Mouse (Mus musculus): Measurements from ENCODE around the gene Prkag2. TPM values are rescaled to one million over a fixed set of nuclear protein-coding genes. Genes with fewer than 3 reads are reported as not detected.

The Prkag2 gene
- polyA plus RNA-seq, 1 experiment from 2014 or later = 59.1 TPM

- DNase-seq (ENCODE audit: low spot score) (no peak), ATAC-seq (ENCODE audit: insufficient read depth, low FRiP score, low TSS enrichment) (no peak)
- no peak overlapping the region for H3K27ac ChIP-seq (ENCODE audit: low read depth, low read length)
- H3K9ac ChIP-seq (ENCODE audit: low read length) = no peak overlapping the region
- 85% methylated on average over 3 of the region's 3 CpGs for WGBS
- no peaks in the 10 kb centered on the region for H3K9me3 ChIP-seq (ENCODE audit: control insufficient read depth, low read length)
- H3K27me3 ChIP-seq (ENCODE audit: control insufficient read depth, insufficient read depth, low read length) = no peaks in the 10 kb centered on the region
- H3K4me2 ChIP-seq (ENCODE audit: low read depth) = no peak overlapping the region
- H3K36me3 ChIP-seq (ENCODE audit: control insufficient read depth, insufficient read depth, low read length) = no peaks in the 10 kb centered on the region
- no peaks in the 10 kb centered on the region for H3K4me1 ChIP-seq (ENCODE audit: control insufficient read depth, insufficient read depth, low read length)
- no peak overlapping the region for H3K4me3 ChIP-seq (ENCODE audit: low read depth, low read length)
Measured at GRCm38 (mm10) chr5:25046762-25047161, 53.7 kb downstream of the Prkag2 start.

GRCm38 (mm10) chr5:25044007-25044406, 56.4 kb downstream of the Prkag2 start:
- H3K4me3 ChIP-seq (ENCODE audit: low read depth, low read length) = no peak overlapping the region
- 85% methylated on average over 2 of the region's 2 CpGs for whole genome bisulfite sequencing
- no peak for DNase-seq (ENCODE audit: low spot score)
- no peak for ATAC-seq (ENCODE audit: insufficient read depth, low FRiP score, low TSS enrichment)
- no peak overlapping the region for H3K4me2 ChIP-seq (ENCODE audit: low read depth)
- no peak overlapping the region for H3K27ac ChIP-seq (ENCODE audit: low read depth, low read length)
- no peaks in the 10 kb centered on the region for H3K27me3 ChIP-seq (ENCODE audit: control insufficient read depth, insufficient read depth, low read length)
- H3K36me3 ChIP-seq (ENCODE audit: control insufficient read depth, insufficient read depth, low read length) = no peaks in the 10 kb centered on the region
- no peak overlapping the region for H3K9ac ChIP-seq (ENCODE audit: low read length)
- H3K4me1 ChIP-seq (ENCODE audit: control insufficient read depth, insufficient read depth, low read length) = no peaks in the 10 kb centered on the region
- H3K9me3 ChIP-seq (ENCODE audit: control insufficient read depth, low read length) = no peaks in the 10 kb centered on the region

GRCm38 (mm10) chr5:25041947-25042346, 58.5 kb downstream of the Prkag2 start:
- Histone ChIP-seq H3K27me3 (ENCODE audit: control insufficient read depth, insufficient read depth, low read length) (no peaks in the 10 kb centered on the region), H3K9ac (ENCODE audit: low read length) (no peak overlapping the region), H3K27ac (ENCODE audit: low read depth, low read length) (no peak overlapping the region), H3K9me3 (ENCODE audit: control insufficient read depth, low read length) (no peaks in the 10 kb centered on the region), H3K4me2 (ENCODE audit: low read depth) (no peak overlapping the region), H3K36me3 (ENCODE audit: control insufficient read depth, insufficient read depth, low read length) (no peaks in the 10 kb centered on the region), H3K4me3 (ENCODE audit: low read depth, low read length) (no peak overlapping the region), H3K4me1 (ENCODE audit: control insufficient read depth, insufficient read depth, low read length) (no peaks in the 10 kb centered on the region)
- 86% methylated on average over 1 of the region's 1 CpGs for WGBS
- ATAC-seq (ENCODE audit: insufficient read depth, low FRiP score, low TSS enrichment) (no peak), DNase-seq (ENCODE audit: low spot score) (no peak)

GRCm38 (mm10) chr5:25041307-25041706, 59.1 kb downstream of the Prkag2 start:
- Histone ChIP-seq H3K27ac (ENCODE audit: low read depth, low read length) (no peak overlapping the region), H3K4me1 (ENCODE audit: control insufficient read depth, insufficient read depth, low read length) (no peaks in the 10 kb centered on the region), H3K9me3 (ENCODE audit: control insufficient read depth, low read length) (no peaks in the 10 kb centered on the region), H3K4me3 (ENCODE audit: low read depth, low read length) (no peak overlapping the region), H3K9ac (ENCODE audit: low read length) (no peak overlapping the region), H3K27me3 (ENCODE audit: control insufficient read depth, insufficient read depth, low read length) (no peaks in the 10 kb centered on the region), H3K4me2 (ENCODE audit: low read depth) (no peak overlapping the region), H3K36me3 (ENCODE audit: control insufficient read depth, insufficient read depth, low read length) (no peaks in the 10 kb centered on the region)
- ATAC-seq (ENCODE audit: insufficient read depth, low FRiP score, low TSS enrichment) = no peak
- DNase-seq (ENCODE audit: low spot score) = no peak
- 46% methylated on average over 5 of the region's 5 CpGs for WGBS

- 79% methylated on average over 7 of the region's 7 CpGs for WGBS
- ATAC-seq (ENCODE audit: insufficient read depth, low FRiP score, low TSS enrichment) (no peak), DNase-seq (ENCODE audit: low spot score) (no peak)
- Histone ChIP-seq H3K36me3 (ENCODE audit: control insufficient read depth, insufficient read depth, low read length) (no peaks in the 10 kb centered on the region), H3K27ac (ENCODE audit: low read depth, low read length) (no peak overlapping the region), H3K4me2 (ENCODE audit: low read depth) (no peak overlapping the region), H3K9me3 (ENCODE audit: control insufficient read depth, low read length) (no peaks in the 10 kb centered on the region), H3K4me1 (ENCODE audit: control insufficient read depth, insufficient read depth, low read length) (no peaks in the 10 kb centered on the region), H3K9ac (ENCODE audit: low read length) (no peak overlapping the region), H3K27me3 (ENCODE audit: control insufficient read depth, insufficient read depth, low read length) (no peaks in the 10 kb centered on the region), H3K4me3 (ENCODE audit: low read depth, low read length) (no peak overlapping the region)
Measured at GRCm38 (mm10) chr5:25040903-25041302, 59.5 kb downstream of the Prkag2 start.

GRCm38 (mm10) chr5:25038827-25039226, 61.6 kb downstream of the Prkag2 start:
- Histone ChIP-seq H3K27ac (ENCODE audit: low read depth, low read length) (no peak overlapping the region), H3K4me3 (ENCODE audit: low read depth, low read length) (no peak overlapping the region), H3K9ac (ENCODE audit: low read length) (no peak overlapping the region), H3K27me3 (ENCODE audit: control insufficient read depth, insufficient read depth, low read length) (no peaks in the 10 kb centered on the region), H3K9me3 (ENCODE audit: control insufficient read depth, low read length) (no peaks in the 10 kb centered on the region), H3K4me1 (ENCODE audit: control insufficient read depth, insufficient read depth, low read length) (no peaks in the 10 kb centered on the region), H3K4me2 (ENCODE audit: low read depth) (no peak overlapping the region), H3K36me3 (ENCODE audit: control insufficient read depth, insufficient read depth, low read length) (no peaks in the 10 kb centered on the region)
- no peak for DNase-seq (ENCODE audit: low spot score)
- ATAC-seq (ENCODE audit: insufficient read depth, low FRiP score, low TSS enrichment) = no peak
- 96% methylated on average over 2 of the region's 2 CpGs for WGBS

GRCm38 (mm10) chr5:25035391-25035790, 65.1 kb downstream of the Prkag2 start:
- 86% methylated on average over 3 of the region's 3 CpGs for WGBS
- H3K27ac ChIP-seq (ENCODE audit: low read depth, low read length) = no peak overlapping the region
- H3K27me3 ChIP-seq (ENCODE audit: control insufficient read depth, insufficient read depth, low read length) = no peaks in the 10 kb centered on the region
- no peaks in the 10 kb centered on the region for H3K36me3 ChIP-seq (ENCODE audit: control insufficient read depth, insufficient read depth, low read length)
- no peaks in the 10 kb centered on the region for H3K9me3 ChIP-seq (ENCODE audit: control insufficient read depth, low read length)
- H3K9ac ChIP-seq (ENCODE audit: low read length) = no peak overlapping the region
- ATAC-seq (ENCODE audit: insufficient read depth, low FRiP score, low TSS enrichment) (no peak), DNase-seq (ENCODE audit: low spot score) (no peak)
- no peak overlapping the region for H3K4me3 ChIP-seq (ENCODE audit: low read depth, low read length)
- no peak overlapping the region for H3K4me2 ChIP-seq (ENCODE audit: low read depth)
- no peaks in the 10 kb centered on the region for H3K4me1 ChIP-seq (ENCODE audit: control insufficient read depth, insufficient read depth, low read length)

GRCm38 (mm10) chr5:25031456-25031856, 69.0 kb downstream of the Prkag2 start:
- no peak overlapping the region for H3K9ac ChIP-seq (ENCODE audit: low read length)
- no peaks in the 10 kb centered on the region for H3K36me3 ChIP-seq (ENCODE audit: control insufficient read depth, insufficient read depth, low read length)
- whole genome bisulfite sequencing = 88% methylated on average over 4 of the region's 4 CpGs
- no peak overlapping the region for H3K4me2 ChIP-seq (ENCODE audit: low read depth)
- H3K27ac ChIP-seq (ENCODE audit: low read depth, low read length) = no peak overlapping the region
- no peak for DNase-seq (ENCODE audit: low spot score)
- ATAC-seq (ENCODE audit: insufficient read depth, low FRiP score, low TSS enrichment) = no peak
- no peaks in the 10 kb centered on the region for H3K27me3 ChIP-seq (ENCODE audit: control insufficient read depth, insufficient read depth, low read length)
- no peaks in the 10 kb centered on the region for H3K4me1 ChIP-seq (ENCODE audit: control insufficient read depth, insufficient read depth, low read length)
- no peaks in the 10 kb centered on the region for H3K9me3 ChIP-seq (ENCODE audit: control insufficient read depth, low read length)
- H3K4me3 ChIP-seq (ENCODE audit: low read depth, low read length) = no peak overlapping the region

- Histone ChIP-seq H3K27ac (ENCODE audit: low read depth, low read length) (no peak overlapping the region), H3K9ac (ENCODE audit: low read length) (no peak overlapping the region), H3K4me3 (ENCODE audit: low read depth, low read length) (no peak overlapping the region), H3K27me3 (ENCODE audit: control insufficient read depth, insufficient read depth, low read length) (no peaks in the 10 kb centered on the region), H3K4me1 (ENCODE audit: control insufficient read depth, insufficient read depth, low read length) (no peaks in the 10 kb centered on the region), H3K9me3 (ENCODE audit: control insufficient read depth, low read length) (no peaks in the 10 kb centered on the region), H3K36me3 (ENCODE audit: control insufficient read depth, insufficient read depth, low read length) (no peaks in the 10 kb centered on the region), H3K4me2 (ENCODE audit: low read depth) (no peak overlapping the region)
- DNase-seq (ENCODE audit: low spot score) = no peak
- no peak for ATAC-seq (ENCODE audit: insufficient read depth, low FRiP score, low TSS enrichment)
- WGBS = 93% methylated on average over 11 of the region's 11 CpGs
Measured at GRCm38 (mm10) chr5:25031037-25031436, 69.4 kb downstream of the Prkag2 start.

Data from neural tube, embryonic 11.5 days (tissue).